Mouse (Mus musculus) liver, embryonic 14.5 days (tissue): ENCODE results near the gene Mrpl21.

Experiments used
- CTCF ChIP-seq: IDR thresholded peaks from 2 replicates; pipeline ENCODE4 v1.5.1; 2016; ENCODE audit warnings: antibody characterized with exemption, low read depth, control low read depth
- EP300 ChIP-seq: IDR thresholded peaks from 2 replicates; pipeline ENCODE4 v1.6.1; 2016; ENCODE audit warnings: antibody characterized with exemption, low read depth

DNA sequence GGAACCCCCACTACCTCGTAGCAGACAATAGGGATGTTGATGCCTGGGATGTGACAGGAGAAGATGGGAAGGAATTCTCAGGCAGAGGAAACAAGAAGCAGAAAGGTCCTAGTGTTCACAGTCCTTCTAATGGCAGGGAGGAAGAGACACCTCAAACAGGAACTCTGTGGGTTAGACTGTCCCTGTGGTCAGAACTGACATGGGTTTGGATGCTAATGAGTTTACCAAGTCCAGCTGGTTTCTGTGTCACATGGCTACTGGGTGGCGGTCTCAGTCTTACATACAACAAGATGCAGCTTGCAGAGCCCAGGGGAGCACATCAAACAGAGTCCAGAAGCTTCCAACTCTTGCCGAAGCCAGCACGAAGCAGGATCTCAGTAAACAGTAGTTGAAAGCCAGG lies 21.3 kb downstream of the Mrpl21 start:
- no peak for TF ChIP-seq CTCF
- TF ChIP-seq EP300: no peak
